Mouse (Mus musculus) common myeloid progenitor, adult 5-6 weeks (primary cell): ENCODE results near the gene Rptor. TPM values are rescaled to one million over a fixed set of nuclear protein-coding genes. Genes with fewer than 3 reads are reported as not detected.

ENCODE experiments used
- ATAC-seq: replicated peaks from 2 replicates; pipeline ENCODE4 v1.8.0; 2016; ENCODE audit warnings: low read depth, mild to moderate bottlenecking, moderate TSS enrichment, inconsistent platforms; ENCODE audit not compliant: poor library complexity, severe bottlenecking
- total RNA-seq: library from RNA; stranded (forward); fragments of 200-1000, 187-1606 nt; gene quantifications from 2 replicates; pipeline ENCODE4 v1.2.3, GENCODE M21; 2017

Rptor gene
- total RNA-seq, 1 experiment from 2014 or later: 18.6 TPM

GRCm38 (mm10) chr11:119875685-119876084 lies 273.0 kb downstream of the Rptor start:
- ATAC-seq: peak; percentile 61

GRCm38 (mm10) chr11:119877124-119877523 lies 274.4 kb downstream of the Rptor start:
- no peak for ATAC-seq

GRCm38 (mm10) chr11:119879573-119879972 lies 276.9 kb downstream of the Rptor start:
- no peak for ATAC-seq

GRCm38 (mm10) chr11:119883646-119884045 lies 280.9 kb downstream of the Rptor start:
- no peak for ATAC-seq

- ATAC-seq: no peak
These were observed 287.3 kb downstream of the Rptor start for GRCm38 (mm10) chr11:119889966-119890365.

GRCm38 (mm10) chr11:119891601-119892215 lies 289.0 kb downstream of the Rptor start:
- ATAC-seq: no peak

GRCm38 (mm10) chr11:119893667-119894236 lies 291.0 kb downstream of the Rptor start:
- ATAC-seq: no peak

GRCm38 (mm10) chr11:119894634-119895033 lies 291.9 kb downstream of the Rptor start:
- peak; percentile 63 for ATAC-seq

- no peak for ATAC-seq
These were observed 294.3 kb downstream of the Rptor start for GRCm38 (mm10) chr11:119897041-119897440.

GRCm38 (mm10) chr11:119898976-119899375 lies 296.3 kb downstream of the Rptor start:
- ATAC-seq: no peak

GRCm38 (mm10) chr11:119901174-119901573 lies 298.5 kb downstream of the Rptor start:
- no peak for ATAC-seq

- no peak for ATAC-seq
These were observed 300.2 kb downstream of the Rptor start for GRCm38 (mm10) chr11:119902891-119903290.

- ATAC-seq: peak; percentile 62
These were observed 302.0 kb downstream of the Rptor start for GRCm38 (mm10) chr11:119904621-119905286.

- ATAC-seq: no peak
These were observed 303.1 kb downstream of the Rptor start for GRCm38 (mm10) chr11:119905794-119906193.

GRCm38 (mm10) chr11:119907006-119907650 lies 304.4 kb downstream of the Rptor start:
- no peak for ATAC-seq

GRCm38 (mm10) chr11:119907711-119908110 lies 305.0 kb downstream of the Rptor start:
- ATAC-seq: no peak

- ATAC-seq: peak; percentile 53
These were observed 306.7 kb downstream of the Rptor start for GRCm38 (mm10) chr11:119909436-119909835.

- ATAC-seq: no peak
These were observed 310.1 kb downstream of the Rptor start for GRCm38 (mm10) chr11:119912845-119913244.

- peak; percentile 55 for ATAC-seq
These were observed 310.7 kb downstream of the Rptor start, which contains the start of gene Chmp6 for GRCm38 (mm10) chr11:119913291-119913934. Chmp6 (plus strand) TSS chr11:119913441.

GRCm38 (mm10) chr11:119913935-119914314 lies 311.2 kb downstream of the Rptor start:
- no peak for ATAC-seq
